Mouse (Mus musculus) gastrocnemius, postnatal 4 days (tissue): ENCODE measurements around the gene Serpina3k. TPM values are rescaled to one million over a fixed set of nuclear protein-coding genes. Genes with fewer than 3 reads are reported as not detected.
"Not testable (repeated sequence)": the region's sequence is repeated elsewhere in the genome, so short reads cannot be mapped to it uniquely, and the experiment has no call there.

Experiments
- DNase-seq, 2 experiments: peaks; one replicate each; pipeline ENCODE4 v3.0.0; 2021 to 2022; ENCODE audit warnings: low spot score in 2 of 2, mixed read lengths in 2 of 2
- total RNA-seq, 2 experiments: library from RNA; stranded (reverse); gene quantifications; 2 replicates each; pipeline ENCODE4 v1.2.3; 2021

Gene Serpina3k
- total RNA-seq, 2 experiments from 2014 or later, result 0.42 to 1.6 TPM

DNA sequence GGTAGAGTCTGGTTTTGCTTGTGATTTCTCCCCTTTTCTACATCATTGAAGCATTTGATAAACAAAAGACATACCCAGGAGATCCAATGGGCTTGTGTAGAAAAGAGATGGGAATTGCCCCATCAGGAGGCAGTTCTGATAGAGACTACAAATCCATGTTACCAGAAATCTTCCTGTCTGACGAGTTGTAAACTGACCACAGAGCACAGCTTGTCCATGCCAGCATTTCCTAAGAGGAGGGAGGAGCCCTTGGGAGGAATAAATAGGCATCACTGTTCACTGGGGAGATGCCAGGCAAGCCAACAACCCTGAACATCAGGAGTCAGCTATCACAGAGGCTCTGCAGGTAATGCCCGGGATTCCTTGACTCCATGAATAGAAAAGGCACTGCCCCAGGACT is 48.6 kb downstream of the Serpina3k start:
- DNase-seq, result not testable (repeated sequence)

- DNase-seq, result no peak
Observed at GRCm38 (mm10) chr12:104388477-104388876, 50.2 kb downstream of the Serpina3k start.

DNA sequence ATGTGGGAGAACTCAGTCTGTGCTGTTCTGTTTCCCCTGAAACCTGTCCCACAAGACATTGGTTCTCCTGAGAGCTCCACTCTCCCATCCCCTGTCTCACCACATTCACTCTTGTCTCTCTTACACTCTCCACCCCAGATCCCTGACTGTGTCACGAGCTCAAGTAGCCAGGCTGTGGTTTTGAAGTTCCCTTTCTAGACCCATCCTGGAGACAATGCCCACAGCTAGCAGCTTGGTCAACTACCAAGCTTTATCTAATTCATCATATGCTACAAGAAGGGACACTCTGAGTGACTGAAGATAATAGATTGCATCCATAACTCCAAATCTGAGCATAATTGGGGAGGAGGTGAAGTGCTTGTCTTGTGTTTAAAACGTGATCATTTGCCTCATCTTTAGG is 52.8 kb downstream of the Serpina3k start:
- DNase-seq, result not testable (repeated sequence)

Other genes starting within 250 kb of the Serpina3k start
- gene Serpina5, start 237.4 kb upstream of the Serpina3k start, total RNA-seq, result not detected
- not detected for gene Serpina3a, start 225.8 kb upstream of the Serpina3k start, total RNA-seq
- not detected for gene Serpina3b, start 210.5 kb upstream of the Serpina3k start, total RNA-seq
- gene Serpina3c, start 184.6 kb upstream of the Serpina3k start, total RNA-seq, result 1 to 10 TPM; 1.6 to 1.8 TPM
- not detected for gene Serpina3f, start 123.9 kb upstream of the Serpina3k start, total RNA-seq
- gene Serpina3g, start 102.2 kb upstream of the Serpina3k start, total RNA-seq, result under 1 TPM; 0.20 to 0.91 TPM
- gene Serpina3i, start 75.4 kb upstream of the Serpina3k start, total RNA-seq, result under 1 TPM in 1 of 2 experiments, not detected in 1; 0.31 TPM
- gene Serpina3j, start 23.9 kb upstream of the Serpina3k start, total RNA-seq, result not detected
- gene Serpina3m, start within 50 bp of the Serpina3k start, total RNA-seq, result under 1 TPM; 0.17 to 0.93 TPM
- 1 to 10 TPM; 1.3 to 1.8 TPM for gene Serpina3n, start 68.2 kb downstream of the Serpina3k start, total RNA-seq
- gene Gsc, start 134.8 kb downstream of the Serpina3k start, total RNA-seq, result 1 to 10 TPM in 1 of 2 experiments, under 1 TPM in 1; 0.41 to 1.3 TPM